Comparison of ENCODE assay signal across 9 mouse cellular contexts in genomic region chr17:27638921-27639332, GRCm38 (mm10). TPM values are rescaled to one million over a fixed set of nuclear protein-coding genes. Genes with fewer than 3 reads are reported as not detected.
DNase-seq lines count a peak whose midpoint lies in the region; ATAC-seq and TF ChIP-seq lines count a peak whose summit lies in the region.
"Had no signal": no experiment of that assay in that cellular context is flagged by ENCODE, and none has a peak within 500 bp of the region (broad histone marks: within the 10 kb centered on the region; RNA-seq: fewer than 3 reads in every experiment).

No protein-coding gene starts in this region.

- peak; percentile 37; the same call in 1 of the 2 replicates for TF ChIP-seq CTCF in lung, embryonic 14.5 days (IDR thresholded peaks at IDR 0.05; ENCODE audit: low read depth)
- peak; percentile 64; the same call in 1 of the 2 replicates for TF ChIP-seq CTCF in bone marrow macrophage, adult 2 months (IDR thresholded peaks at IDR 0.05; ENCODE audit: low read depth, low read length)

- no peak overlapping the region for H3K27ac ChIP-seq in lung, embryonic 14.5 days (ENCODE audit: low read depth)
- no peak overlapping the region for H3K27ac ChIP-seq in bone marrow macrophage, adult 2 months (ENCODE audit: insufficient read depth, low read depth, low read length)
- H3K27ac ChIP-seq in hindbrain, embryonic 12.5 days, result no peak overlapping the region

- WGBS in lung, embryonic 14.5 days, result 74% methylated on average over 20 of the region's 20 CpGs
- 80% methylated on average over 20 of the region's 20 CpGs for WGBS in hindbrain, embryonic 12.5 days

- no peaks in the 10 kb centered on the region for H3K9me3 ChIP-seq in lung, embryonic 14.5 days (ENCODE audit: low read depth, low read length)
- H3K9me3 ChIP-seq in hindbrain, embryonic 12.5 days (replicated peaks), result no peaks in the 10 kb centered on the region

- H3K4me1 ChIP-seq in lung, embryonic 14.5 days (ENCODE audit: insufficient read depth), result peaks cover 8% of the 10 kb centered on the region
- H3K4me1 ChIP-seq in bone marrow macrophage, adult 2 months (ENCODE audit: control insufficient read depth, insufficient read depth, low read length), result peaks cover 15% of the 10 kb centered on the region
- peaks cover 30% of the 10 kb centered on the region for H3K4me1 ChIP-seq in hindbrain, embryonic 12.5 days

- H3K27me3 ChIP-seq in lung, embryonic 14.5 days (ENCODE audit: insufficient read depth, low read length), result no peaks in the 10 kb centered on the region
- H3K27me3 ChIP-seq in hindbrain, embryonic 12.5 days, result no peaks in the 10 kb centered on the region; the same call in 1 of the 2 replicates

- peaks cover 4% of the 10 kb centered on the region for H3K36me3 ChIP-seq in lung, embryonic 14.5 days (ENCODE audit: insufficient read depth)
- H3K36me3 ChIP-seq in hindbrain, embryonic 12.5 days, result no peaks in the 10 kb centered on the region

- no peak for TF ChIP-seq POLR2A in bone marrow macrophage, adult 2 months (IDR thresholded peaks at IDR 0.05; ENCODE audit: borderline replicate concordance, low read depth, low read length)

- H3K4me2 ChIP-seq in lung, embryonic 14.5 days, result no peak overlapping the region
- no peak overlapping the region for H3K4me2 ChIP-seq in hindbrain, embryonic 12.5 days (replicated peaks)

- no peak overlapping the region for H3K4me3 ChIP-seq in lung, embryonic 14.5 days (ENCODE audit: low read depth, low read length)
- no peak overlapping the region for H3K4me3 ChIP-seq in bone marrow macrophage, adult 2 months (ENCODE audit: insufficient read depth, low read length)
- H3K4me3 ChIP-seq in hindbrain, embryonic 12.5 days, result no peak overlapping the region

- H3K9ac ChIP-seq in lung, embryonic 14.5 days, result no peak overlapping the region
- H3K9ac ChIP-seq in hindbrain, embryonic 12.5 days, result no peak overlapping the region

- ATAC-seq in lung, embryonic 14.5 days (ENCODE audit: insufficient read depth), result no peak
- no peak for ATAC-seq in hindbrain, embryonic 12.5 days (ENCODE audit: low FRiP score)

- no peak for DNase-seq in lung, embryonic 14.5 days
- no peak for DNase-seq in lung, postnatal 4 days
- peak; percentile 51 to 66 for DNase-seq in frontal cortex, postnatal 10 days (ENCODE audit: low spot score in 2 of 2)
- DNase-seq in right cerebral cortex, postnatal 25 days, result peak; percentile 85
- DNase-seq in urinary bladder, postnatal 36 days (ENCODE audit: low spot score in 2 of 2), result no peak
- DNase-seq in urinary bladder, postnatal 14 days (ENCODE audit: low spot score), result no peak

RNA-seq across cellular contexts. Expression of gene Rps10, which starts 2.5 kb away (rescaled TPM):
- 1,167 and 1,191 TPM in 2 replicates for polyA plus RNA-seq in lung, embryonic 14.5 days (2014; fragmentation: Nextera tagmentation; extraction: Ambion mirVana)
- polyA plus RNA-seq in bone marrow macrophage, adult 2 months (2012; ENCODE audit: insufficient read depth, insufficient read length, missing spikeins), result 1,367 and 1,405 TPM in 2 replicates
- polyA plus RNA-seq in hindbrain, embryonic 12.5 days (2016; fragmentation: Nextera tagmentation; extraction: Ambion mirVana), result 618 and 712 TPM in 2 replicates

RNA-seq across cellular contexts. Expression of gene RPS10-NUDT3, which starts 3.9 kb away (rescaled TPM):
- polyA plus RNA-seq in lung, embryonic 14.5 days (2014; fragmentation: Nextera tagmentation; extraction: Ambion mirVana), result not detected in 2 replicates
- polyA plus RNA-seq in bone marrow macrophage, adult 2 months (2012; ENCODE audit: insufficient read depth, insufficient read length, missing spikeins), result not detected in 2 replicates
- not detected in 2 replicates for polyA plus RNA-seq in hindbrain, embryonic 12.5 days (2016; fragmentation: Nextera tagmentation; extraction: Ambion mirVana)
- polyA plus RNA-seq: gonadal fat pad, adult 2 months had no signal

RNA-seq across cellular contexts. Expression of gene Nudt3, which starts 15.6 kb away (rescaled TPM):
- 30.5 and 34.4 TPM in 2 replicates for polyA plus RNA-seq in lung, embryonic 14.5 days (2014; fragmentation: Nextera tagmentation; extraction: Ambion mirVana)
- 55.7 and 58.0 TPM in 2 replicates for polyA plus RNA-seq in bone marrow macrophage, adult 2 months (2012; ENCODE audit: insufficient read depth, insufficient read length, missing spikeins)
- polyA plus RNA-seq in hindbrain, embryonic 12.5 days (2016; fragmentation: Nextera tagmentation; extraction: Ambion mirVana), result 199 and 204 TPM in 2 replicates

RNA-seq across cellular contexts. Expression of gene Pacsin1, which starts 16.4 kb away (rescaled TPM):
- polyA plus RNA-seq in lung, embryonic 14.5 days (2014; fragmentation: Nextera tagmentation; extraction: Ambion mirVana), result 0.39 and 0.60 TPM in 2 replicates
- polyA plus RNA-seq in bone marrow macrophage, adult 2 months (2012; ENCODE audit: insufficient read depth, insufficient read length, missing spikeins), result not detected in 2 replicates
- 11.0 and 13.4 TPM in 2 replicates for polyA plus RNA-seq in hindbrain, embryonic 12.5 days (2016; fragmentation: Nextera tagmentation; extraction: Ambion mirVana)

Comparison
In these comparisons a context has a peak if more than half of its experiments do, and no peak if none do; other contexts are left out.
1. DNase-seq: peak in frontal cortex, postnatal 10 days (2 of 2) and right cerebral cortex, postnatal 25 days (single experiment); none in lung, embryonic 14.5 days (single experiment), lung, postnatal 4 days (0 of 2), urinary bladder, postnatal 36 days (0 of 2) and urinary bladder, postnatal 14 days (single experiment).